Mouse (Mus musculus) forebrain, embryonic 10.5 days (tissue): ENCODE results near the gene Krtap16-1. TPM values are rescaled to one million over a fixed set of nuclear protein-coding genes. Genes with fewer than 3 reads are reported as not detected.

Source experiments
- DNase-seq: peaks from one replicate; pipeline ENCODE4 v3.0.0-alpha.2; 2017; ENCODE audit warnings: low spot score; ENCODE audit errors: extremely low spot score
- H3K27ac ChIP-seq: fragments of 300-500 bp; sonication (generic); 2 replicates; pipeline ENCODE4 v1.5.1; 2016; ENCODE audit warnings: mild to moderate bottlenecking
- H3K27me3 ChIP-seq: fragments of 300-500 bp; sonication (generic); 2 replicates; pipeline ENCODE4 v1.6.1; 2016; ENCODE audit warnings: mild to moderate bottlenecking; ENCODE audit not compliant: poor library complexity, severe bottlenecking
- H3K36me3 ChIP-seq: fragments of 300-500 bp; sonication (generic); replicated peaks from 2 replicates; pipeline ENCODE4 v1.6.1; 2016; ENCODE audit warnings: mild to moderate bottlenecking, moderate library complexity
- H3K4me1 ChIP-seq: fragments of 300-500 bp; sonication (generic); 2 replicates; pipeline ENCODE4 v1.6.1; 2016
- H3K4me3 ChIP-seq: fragments of 300-500 bp; sonication (generic); 2 replicates; pipeline ENCODE4 v1.5.1; 2016; ENCODE audit warnings: mild to moderate bottlenecking, moderate library complexity
- H3K9me3 ChIP-seq: fragments of 300-500 bp; sonication (generic); 2 replicates; pipeline ENCODE4 v1.6.1; 2016; ENCODE audit warnings: mild to moderate bottlenecking, moderate library complexity
- WGBS: fragments of 180-500 bp; shearing (Covaris S2); methylation state at CpG from one replicate; pipeline ENCODE4 v1.1.7; 2016; 5-methylcytosine and 5-hydroxymethylcytosine counted together
- polyA plus RNA-seq: library from polyadenylated mRNA; unstranded; fragments of >200 nt; fragmentation: Nextera tagmentation; extraction: Ambion mirVana; gene quantifications from 2 replicates; pipeline ENCODE4 v1.2.1, GENCODE M21; 2016

The Krtap16-1 gene
- polyA plus RNA-seq, 1 experiment from 2014 or later, result not detected

DNA sequence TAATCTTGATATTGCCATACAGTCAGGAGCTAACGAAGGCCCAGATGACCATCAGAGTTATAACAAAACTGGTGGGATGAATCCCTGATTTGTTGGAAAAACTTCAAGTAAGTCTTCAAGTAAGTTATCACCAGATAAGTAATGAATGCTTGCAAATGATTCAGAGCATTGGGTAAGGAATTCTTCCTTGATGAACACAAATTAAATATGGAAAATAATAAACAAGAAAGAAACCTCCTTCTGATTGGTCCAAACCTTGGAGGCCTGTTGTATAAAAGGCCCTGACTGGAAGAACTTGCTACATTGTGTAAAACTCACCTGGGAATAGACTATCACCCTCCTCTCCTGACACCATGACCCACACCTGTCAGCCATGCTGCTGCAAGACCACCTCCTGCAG is 50.4 kb downstream of the Krtap16-1 start, which contains the start of gene Krtap31-2:
Krtap31-2 (plus strand) TSS at position 301 of the 400 bp plus-strand sequence.
- Histone ChIP-seq H3K9me3 (no peaks in the 10 kb centered on the region), H3K36me3 (no peaks in the 10 kb centered on the region), H3K27me3 (0 out of 2 replicates have a peak, but pooled peaks cover 3% of the 10 kb centered on the region), H3K4me1 (no peaks in the 10 kb centered on the region), H3K4me3 (no peak within 1 kb of the TSS), H3K27ac (no peak within 1 kb of the TSS)
- DNase-seq, result no peak
- WGBS, result 86% methylated on average over 1 of the region's 1 CpGs

Other genes with a start within 250 kb of the Krtap16-1 start
- gene Gm11595, start 213.7 kb downstream of the Krtap16-1 start, polyA plus RNA-seq, result not detected in 2 replicates
- gene Krtap4-8, start 205.9 kb downstream of the Krtap16-1 start, polyA plus RNA-seq, result not detected in 2 replicates
- gene Krtap4-9, start 201.4 kb downstream of the Krtap16-1 start, polyA plus RNA-seq, result not detected in 2 replicates
- gene Gm11596, start 193.1 kb downstream of the Krtap16-1 start, polyA plus RNA-seq, result not detected in 2 replicates
- gene Gm11569, start 187.7 kb downstream of the Krtap16-1 start, polyA plus RNA-seq, result not detected in 2 replicates
- not detected in 2 replicates for gene Gm11554, start 182.2 kb downstream of the Krtap16-1 start, polyA plus RNA-seq
- not detected in 2 replicates for gene Krtap4-13, start 176.7 kb downstream of the Krtap16-1 start, polyA plus RNA-seq
- not detected in 2 replicates for gene Gm11564, start 170.9 kb downstream of the Krtap16-1 start, polyA plus RNA-seq
- gene 2300003K06Rik, start 148.5 kb downstream of the Krtap16-1 start, polyA plus RNA-seq, result not detected in 2 replicates
- gene Krtap4-16, start 135.0 kb downstream of the Krtap16-1 start, polyA plus RNA-seq, result not detected in 2 replicates
- gene Gm11568, start 128.7 kb downstream of the Krtap16-1 start, polyA plus RNA-seq, result not detected in 2 replicates
- gene Gm11559, start 122.1 kb downstream of the Krtap16-1 start, polyA plus RNA-seq, result not detected in 2 replicates
- not detected in 2 replicates for gene Krtap9-1, start 113.2 kb downstream of the Krtap16-1 start, polyA plus RNA-seq
- not detected in 2 replicates for gene Gm11567, start 107.4 kb downstream of the Krtap16-1 start, polyA plus RNA-seq
- gene Krtap31-1, start 78.7 kb downstream of the Krtap16-1 start, polyA plus RNA-seq, result not detected in 2 replicates
- not detected in 2 replicates for gene Gm11565, start 71.8 kb downstream of the Krtap16-1 start, polyA plus RNA-seq
- not detected in 2 replicates for gene Krtap31-2, start 50.3 kb downstream of the Krtap16-1 start, polyA plus RNA-seq
- gene Krtap9-5, start 38.1 kb downstream of the Krtap16-1 start, polyA plus RNA-seq, result not detected in 2 replicates
- gene Krtap29-1, start 7.5 kb downstream of the Krtap16-1 start, polyA plus RNA-seq, result not detected in 2 replicates
- gene Krtap17-1, start 7.4 kb upstream of the Krtap16-1 start, polyA plus RNA-seq, result not detected in 2 replicates
- gene Krt33a, start 29.6 kb upstream of the Krtap16-1 start, polyA plus RNA-seq, result not detected in 2 replicates
- not detected in 2 replicates for gene Krt33b, start 43.3 kb upstream of the Krtap16-1 start, polyA plus RNA-seq
- not detected in 2 replicates for gene Krt34, start 55.0 kb upstream of the Krtap16-1 start, polyA plus RNA-seq
- not detected in 2 replicates for gene Krt31, start 64.0 kb upstream of the Krtap16-1 start, polyA plus RNA-seq
- gene Krt32, start 101.6 kb upstream of the Krtap16-1 start, polyA plus RNA-seq, result not detected in 2 replicates
- gene Krt35, start 109.6 kb upstream of the Krtap16-1 start, polyA plus RNA-seq, result not detected in 2 replicates
- gene Krt36, start 119.0 kb upstream of the Krtap16-1 start, polyA plus RNA-seq, result not detected in 2 replicates
- not detected in 2 replicates for gene Krt13, start 135.0 kb upstream of the Krtap16-1 start, polyA plus RNA-seq
- 0.55 and 0.77 TPM in 2 replicates for gene Krt15, start 149.3 kb upstream of the Krtap16-1 start, polyA plus RNA-seq
- 5.3 and 5.4 TPM in 2 replicates for gene Krt19, start 162.1 kb upstream of the Krtap16-1 start, polyA plus RNA-seq
- not detected in 2 replicates for gene Krt9, start 206.6 kb upstream of the Krtap16-1 start, polyA plus RNA-seq
- 1.9 and 2.0 TPM in 2 replicates for gene Krt14, start 221.0 kb upstream of the Krtap16-1 start, polyA plus RNA-seq